Mouse (Mus musculus): Measurements from ENCODE around the gene Gtpbp4. TPM values are rescaled to one million over a fixed set of nuclear protein-coding genes. Genes with fewer than 3 reads are reported as not detected.
"Not testable (repeated sequence)": the region's sequence is repeated elsewhere in the genome, so short reads cannot be mapped to it uniquely, and the experiment has no call there.

Gene Gtpbp4
- total and polyA plus RNA-seq, 3 experiments = 9.5 to 296 (median 214) TPM

DNA sequence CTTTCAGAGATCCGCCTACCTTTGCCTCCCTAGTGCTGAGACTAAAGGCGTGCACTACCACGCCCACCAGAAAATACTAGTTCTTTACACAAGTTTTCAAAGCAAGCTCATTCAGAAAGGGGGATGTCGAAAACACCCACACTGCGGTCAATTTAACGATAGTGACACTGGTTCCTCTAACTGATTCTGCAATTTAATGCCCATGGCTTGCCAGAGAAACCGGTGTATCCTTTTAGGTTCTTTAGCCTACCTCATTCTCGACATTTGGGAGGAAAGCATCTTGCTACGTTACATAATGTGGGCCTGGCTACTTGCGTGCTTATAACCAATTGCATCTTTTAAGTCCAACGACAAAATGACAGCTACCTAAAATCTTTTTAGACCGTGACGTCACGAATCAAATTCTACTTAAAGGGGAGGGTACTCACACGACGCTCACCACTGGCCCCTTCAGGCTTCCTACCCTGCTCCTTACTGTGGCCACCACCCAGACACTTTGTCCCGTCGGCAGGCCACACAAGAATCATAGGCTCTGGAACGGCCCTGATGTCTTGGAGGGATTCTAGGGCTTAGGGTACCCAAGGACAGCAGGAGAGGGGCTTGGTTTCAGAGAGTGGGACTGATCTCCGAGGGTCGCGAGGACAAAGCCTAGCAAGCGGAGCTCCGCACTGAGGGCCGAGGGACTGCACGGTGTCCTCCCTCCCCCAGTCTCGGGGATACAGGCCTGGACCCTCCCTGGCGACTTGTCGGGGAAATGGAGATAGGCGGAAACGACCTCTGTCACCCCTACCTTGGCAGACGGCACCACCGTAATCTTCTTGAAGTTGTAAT lies 509 bp downstream of the Gtpbp4 start:
- H3K27me3 ChIP-seq (ENCODE audit: insufficient read depth, low read length) = no peaks in the 10 kb centered on the region
- DNase-seq (ENCODE audit: low spot score) (peak; percentile 12), ATAC-seq (ENCODE audit: extremely low read depth, insufficient number of reproducible peaks, low FRiP score, poor library complexity, severe bottlenecking) (no peak)
- peaks cover 49% of the 10 kb centered on the region for H3K4me1 ChIP-seq (ENCODE audit: insufficient read depth, low read depth, low read length)
- H3K36me3 ChIP-seq (replicated peaks) = peaks cover 30% of the 10 kb centered on the region
- no peak for TF ChIP-seq POLR2AphosphoS5 (IDR thresholded peaks at IDR 0.05; ENCODE audit: insufficient replicate concordance, low read depth, low read length)
- TF ChIP-seq CTCF (IDR thresholded peaks at IDR 0.05; ENCODE audit: low read depth, low read length) = no peak
- no peak for TF ChIP-seq TAL1 (conservative IDR thresholded peaks at IDR 0.05; ENCODE audit: low read depth, low read length)
- TF ChIP-seq GATA1 (IDR thresholded peaks at IDR 0.05; ENCODE audit: borderline replicate concordance, low read length) = no peak
- no peak for TF ChIP-seq GATA2 (IDR thresholded peaks at IDR 0.05; ENCODE audit: borderline replicate concordance, low read depth, low read length)
- no peaks in the 10 kb centered on the region for H3K9me3 ChIP-seq (replicated peaks)
- peak overlapping the region; percentile 96 for H3K4me3 ChIP-seq (ENCODE audit: low read depth, low read length)

DNA sequence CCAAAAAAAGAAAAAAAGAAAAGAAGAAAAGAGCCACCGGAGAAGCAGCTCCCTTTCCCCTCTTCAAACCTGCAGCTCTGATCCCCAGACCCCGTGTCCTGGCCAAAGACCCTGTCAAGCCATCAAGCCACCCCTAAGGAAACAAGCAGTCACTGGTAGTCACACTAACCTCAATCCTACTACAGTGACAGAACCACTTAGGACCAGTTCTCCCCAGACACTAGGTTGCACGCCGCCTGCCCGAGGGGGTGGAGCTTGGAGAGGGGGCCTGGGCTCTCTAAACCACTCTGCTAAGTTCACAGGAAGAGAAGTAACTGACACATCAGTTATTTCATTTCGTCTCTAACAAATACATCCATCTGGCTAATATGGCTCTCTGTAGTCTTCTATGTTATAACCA lies 3.7 kb downstream of the Gtpbp4 start:
- no peak overlapping the region; the same call in 1 of the 2 replicates for H3K4me3 ChIP-seq (ENCODE audit: low read depth, low read length)
- H3K9me3 ChIP-seq (replicated peaks) = no peaks in the 10 kb centered on the region
- H3K27me3 ChIP-seq (ENCODE audit: insufficient read depth, low read length) = no peaks in the 10 kb centered on the region
- TF ChIP-seq POLR2AphosphoS5 (IDR thresholded peaks at IDR 0.05; ENCODE audit: insufficient replicate concordance, low read depth, low read length) = no peak
- TF ChIP-seq CTCF (IDR thresholded peaks at IDR 0.05; ENCODE audit: low read depth, low read length) = no peak
- TF ChIP-seq GATA2 (IDR thresholded peaks at IDR 0.05; ENCODE audit: borderline replicate concordance, low read depth, low read length) = no peak
- no peak for TF ChIP-seq GATA1 (IDR thresholded peaks at IDR 0.05; ENCODE audit: borderline replicate concordance, low read length)
- no peak for TF ChIP-seq TAL1 (conservative IDR thresholded peaks at IDR 0.05; ENCODE audit: low read depth, low read length)
- H3K36me3 ChIP-seq (replicated peaks) = peaks cover 62% of the 10 kb centered on the region
- peak; percentile 14 for DNase-seq (ENCODE audit: low spot score)
- no peak for ATAC-seq (ENCODE audit: extremely low read depth, insufficient number of reproducible peaks, low FRiP score, poor library complexity, severe bottlenecking)
- H3K4me1 ChIP-seq (ENCODE audit: insufficient read depth, low read depth, low read length) = peaks cover 57% of the 10 kb centered on the region

DNA sequence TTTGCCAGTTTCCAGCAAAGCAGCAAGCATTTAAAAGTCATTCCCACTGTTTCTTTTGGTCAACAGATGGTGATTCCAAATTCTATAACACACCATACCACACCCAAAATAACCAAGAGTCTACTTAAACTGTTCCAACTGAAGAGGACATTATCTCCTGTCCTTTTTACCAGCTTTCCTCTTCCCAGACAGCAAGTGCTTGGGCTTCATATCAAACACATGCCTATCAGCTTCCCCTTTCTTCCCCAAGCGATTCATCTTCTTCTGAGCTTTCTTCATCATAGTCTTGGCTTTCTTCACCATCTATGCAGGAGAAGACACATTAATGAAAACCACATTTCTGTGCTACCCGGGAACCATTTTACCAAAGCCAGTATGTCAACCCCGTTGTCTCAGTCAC lies 22.9 kb downstream of the Gtpbp4 start:
- ATAC-seq (ENCODE audit: extremely low read depth, insufficient number of reproducible peaks, low FRiP score, poor library complexity, severe bottlenecking) (no peak), DNase-seq (ENCODE audit: low spot score) (no peak)
- Histone ChIP-seq H3K27me3 (ENCODE audit: insufficient read depth, low read length) (no peaks in the 10 kb centered on the region), H3K36me3 (replicated peaks) (peaks cover 92% of the 10 kb centered on the region), H3K4me3 (ENCODE audit: low read depth, low read length) (no peak overlapping the region), H3K4me1 (ENCODE audit: insufficient read depth, low read depth, low read length) (peaks cover 70% of the 10 kb centered on the region), H3K9me3 (replicated peaks) (no peaks in the 10 kb centered on the region)
- TF ChIP-seq TAL1 (conservative IDR thresholded peaks at IDR 0.05; ENCODE audit: low read depth, low read length) (no peak), GATA2 (IDR thresholded peaks at IDR 0.05; ENCODE audit: borderline replicate concordance, low read depth, low read length) (no peak), GATA1 (IDR thresholded peaks at IDR 0.05; ENCODE audit: borderline replicate concordance, low read length) (no peak), POLR2AphosphoS5 (IDR thresholded peaks at IDR 0.05; ENCODE audit: insufficient replicate concordance, low read depth, low read length) (no peak), CTCF (IDR thresholded peaks at IDR 0.05; ENCODE audit: low read depth, low read length) (no peak)

GRCm38 (mm10) chr13:8972369-8972768 lies 23.5 kb downstream of the Gtpbp4 start:
- ATAC-seq (ENCODE audit: extremely low read depth, insufficient number of reproducible peaks, low FRiP score, poor library complexity, severe bottlenecking) = no peak
- H3K36me3 ChIP-seq (replicated peaks) = peaks cover 90% of the 10 kb centered on the region

DNA sequence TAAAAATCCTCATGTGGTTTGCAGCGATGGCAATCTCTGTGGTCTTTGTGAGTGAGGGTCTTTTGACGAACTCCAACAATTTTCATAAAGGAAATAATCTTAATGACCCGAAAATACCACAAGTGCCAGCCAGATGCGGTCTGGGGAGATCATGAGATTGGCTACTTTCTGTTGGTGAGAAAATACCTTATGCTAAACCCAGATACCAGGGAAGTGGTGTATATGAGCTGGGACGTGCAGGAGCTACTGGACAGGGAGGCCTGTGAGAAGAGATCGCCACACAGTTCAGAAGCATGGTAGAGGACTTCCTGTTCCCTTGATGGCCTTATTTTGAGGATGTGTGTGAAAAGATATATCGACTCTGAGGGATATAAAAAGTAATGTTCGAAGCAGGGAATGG lies 28.1 kb downstream of the Gtpbp4 start:
- H3K4me3 ChIP-seq (ENCODE audit: low read depth, low read length) = no peak overlapping the region
- peak; percentile 88 for ATAC-seq (ENCODE audit: extremely low read depth, insufficient number of reproducible peaks, low FRiP score, poor library complexity, severe bottlenecking)
- H3K4me1 ChIP-seq (ENCODE audit: insufficient read depth, low read depth, low read length) = peaks cover 59% of the 10 kb centered on the region

More at GRCm38 (mm10) chr13:8972369-8972768, 23.5 kb downstream of the Gtpbp4 start:
- Histone ChIP-seq H3K4me3 (ENCODE audit: low read depth, low read length) (no peak overlapping the region), H3K4me1 (ENCODE audit: insufficient read depth, low read depth, low read length) (peaks cover 74% of the 10 kb centered on the region), H3K9me3 (replicated peaks) (no peaks in the 10 kb centered on the region), H3K27me3 (ENCODE audit: insufficient read depth, low read length) (no peaks in the 10 kb centered on the region)
- no peak for DNase-seq (ENCODE audit: low spot score)
- TF ChIP-seq GATA2 (IDR thresholded peaks at IDR 0.05; ENCODE audit: borderline replicate concordance, low read depth, low read length) (no peak), GATA1 (IDR thresholded peaks at IDR 0.05; ENCODE audit: borderline replicate concordance, low read length) (no peak)

DNA sequence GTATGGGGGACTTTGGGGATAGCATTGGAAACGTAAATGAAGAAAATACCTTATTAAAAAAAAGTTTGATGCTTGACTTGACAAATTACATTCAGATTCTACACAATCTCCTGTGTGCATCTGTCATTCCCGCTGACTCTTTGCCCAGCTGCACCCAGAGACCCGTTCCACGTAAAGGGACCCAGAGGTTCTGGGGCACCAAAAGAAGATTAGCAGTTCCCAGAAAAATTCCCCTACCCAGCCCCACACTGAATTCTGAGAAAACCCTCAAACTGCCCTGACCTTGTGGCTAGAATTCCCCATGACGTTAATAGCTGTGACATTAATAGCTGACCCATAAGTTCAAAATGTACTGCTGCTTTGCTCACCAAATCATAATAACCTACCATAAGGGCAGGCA lies 30.7 kb downstream of the Gtpbp4 start:
- peaks cover 73% of the 10 kb centered on the region for H3K4me1 ChIP-seq (ENCODE audit: insufficient read depth, low read depth, low read length)
- no peaks in the 10 kb centered on the region for H3K27me3 ChIP-seq (ENCODE audit: insufficient read depth, low read length)
- H3K9me3 ChIP-seq (replicated peaks) = peaks cover 2% of the 10 kb centered on the region; the same call in 1 of the 2 replicates
- DNase-seq (ENCODE audit: low spot score) = peak; percentile 21
- no peak overlapping the region for H3K4me3 ChIP-seq (ENCODE audit: low read depth, low read length)
- TF ChIP-seq POLR2AphosphoS5 (IDR thresholded peaks at IDR 0.05; ENCODE audit: insufficient replicate concordance, low read depth, low read length) (no peak), GATA2 (IDR thresholded peaks at IDR 0.05; ENCODE audit: borderline replicate concordance, low read depth, low read length) (no peak), CTCF (IDR thresholded peaks at IDR 0.05; ENCODE audit: low read depth, low read length) (no peak), TAL1 (conservative IDR thresholded peaks at IDR 0.05; ENCODE audit: low read depth, low read length) (peak; percentile 88), GATA1 (IDR thresholded peaks at IDR 0.05; ENCODE audit: borderline replicate concordance, low read length) (no peak)
- H3K36me3 ChIP-seq (replicated peaks) = peaks cover 35% of the 10 kb centered on the region
- ATAC-seq (ENCODE audit: extremely low read depth, insufficient number of reproducible peaks, low FRiP score, poor library complexity, severe bottlenecking) = peak; percentile 85

More for the DNA sequence above, 28.1 kb downstream of the Gtpbp4 start:
- no peaks in the 10 kb centered on the region for H3K27me3 ChIP-seq (ENCODE audit: insufficient read depth, low read length)
- peaks cover 53% of the 10 kb centered on the region for H3K36me3 ChIP-seq (replicated peaks)
- peaks cover 2% of the 10 kb centered on the region; the same call in 1 of the 2 replicates for H3K9me3 ChIP-seq (replicated peaks)
- no peak for TF ChIP-seq GATA2 (IDR thresholded peaks at IDR 0.05; ENCODE audit: borderline replicate concordance, low read depth, low read length)
- TF ChIP-seq POLR2AphosphoS5 (IDR thresholded peaks at IDR 0.05; ENCODE audit: insufficient replicate concordance, low read depth, low read length) = no peak
- TF ChIP-seq TAL1 (conservative IDR thresholded peaks at IDR 0.05; ENCODE audit: low read depth, low read length) = peak; percentile 62
- DNase-seq (ENCODE audit: low spot score) = peak; percentile 24

GRCm38 (mm10) chr13:8962266-8962665 lies 33.6 kb downstream of the Gtpbp4 start:
- not testable (repeated sequence) for H3K4me3 ChIP-seq (ENCODE audit: low read depth, low read length); DNase-seq (ENCODE audit: low spot score); H3K9me3 ChIP-seq (replicated peaks); ATAC-seq (ENCODE audit: extremely low read depth, insufficient number of reproducible peaks, low FRiP score, poor library complexity, severe bottlenecking); H3K27me3 ChIP-seq (ENCODE audit: insufficient read depth, low read length)
- Histone ChIP-seq H3K36me3 (replicated peaks) (peaks cover 12% of the 10 kb centered on the region), H3K4me1 (ENCODE audit: insufficient read depth, low read depth, low read length) (peaks cover 62% of the 10 kb centered on the region)

DNA sequence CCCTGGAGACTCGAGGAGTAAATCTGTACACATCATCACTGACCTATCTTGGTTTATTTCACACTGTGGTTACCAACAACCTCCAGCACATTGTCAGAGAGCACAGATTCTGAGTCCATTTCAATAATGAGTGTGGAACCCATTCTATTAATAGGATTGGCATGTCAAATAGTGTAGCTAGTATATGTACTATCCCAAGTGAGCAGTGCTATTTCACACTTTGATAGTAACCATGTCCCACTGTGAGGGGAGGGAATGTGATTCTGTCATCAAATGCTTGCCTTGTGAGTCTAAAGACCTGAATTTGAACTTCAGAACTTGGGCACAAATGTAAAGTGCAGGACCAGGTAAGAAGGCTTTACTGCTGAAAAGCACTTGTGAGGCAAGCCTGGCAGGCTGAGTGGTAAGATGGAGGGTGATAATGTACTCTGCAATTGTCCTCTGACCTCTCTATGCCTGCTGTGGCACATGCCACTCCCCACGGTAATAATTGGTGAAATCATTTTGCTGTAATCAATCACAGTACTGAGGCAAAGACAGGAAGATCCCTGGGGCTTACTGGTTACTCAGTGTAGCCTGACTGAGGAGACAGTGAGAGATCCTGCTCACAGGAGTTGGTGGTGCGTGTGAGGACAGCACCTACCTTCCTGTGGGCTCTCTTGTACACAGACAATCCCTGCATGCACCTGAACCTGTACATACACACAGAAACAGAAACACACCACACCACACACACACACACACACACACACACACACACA lies 34.6 kb downstream of the Gtpbp4 start:
- peaks cover 54% of the 10 kb centered on the region for H3K4me1 ChIP-seq (ENCODE audit: insufficient read depth, low read depth, low read length)
- not testable (repeated sequence) for H3K36me3 ChIP-seq (replicated peaks); DNase-seq (ENCODE audit: low spot score); H3K27me3 ChIP-seq (ENCODE audit: insufficient read depth, low read length); H3K4me3 ChIP-seq (ENCODE audit: low read depth, low read length); ATAC-seq (ENCODE audit: extremely low read depth, insufficient number of reproducible peaks, low FRiP score, poor library complexity, severe bottlenecking); H3K9me3 ChIP-seq (replicated peaks)

All from G1E (cell line).